Mouse (Mus musculus) heart, postnatal 0 days (tissue): Measurements from ENCODE around the gene Ccdc40.

Experiments
- CTCF ChIP-seq: IDR thresholded peaks from 2 replicates; pipeline ENCODE4 v1.5.1; 2016; ENCODE audit warnings: antibody characterized with exemption, control low read depth, low read depth
- EP300 ChIP-seq: IDR thresholded peaks from 2 replicates; pipeline ENCODE4 v1.6.1; 2016; ENCODE audit warnings: antibody characterized with exemption, low read depth

DNA sequence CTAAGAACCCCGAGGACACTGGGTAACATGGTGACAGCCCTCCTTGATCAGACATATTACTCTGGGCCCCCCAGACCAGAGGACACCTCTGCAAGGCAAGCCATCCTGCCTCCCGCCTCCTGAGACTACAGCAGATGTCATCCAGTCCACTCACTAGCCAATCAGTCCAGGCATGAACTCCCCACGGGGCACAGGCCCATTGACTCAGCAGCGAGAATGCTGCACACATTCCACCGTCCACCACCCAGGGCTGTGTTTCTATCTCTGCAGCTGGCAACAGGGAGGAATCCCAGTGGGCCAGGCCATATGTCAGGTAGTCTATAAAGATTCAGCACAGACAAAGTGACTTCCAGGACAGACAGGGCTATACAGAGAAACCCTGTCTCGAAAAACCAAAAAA lies 20.4 kb upstream of the Ccdc40 start:
- no peak for TF ChIP-seq EP300
- no peak for TF ChIP-seq CTCF
